Mouse (Mus musculus) stomach, embryonic 14.5 days (tissue): ENCODE data around the gene St3gal4. TPM values are rescaled to one million over a fixed set of nuclear protein-coding genes. Genes with fewer than 3 reads are reported as not detected.

Experiments used
- ATAC-seq: fragments of 200-750 bp; cut with Nextera tagmentation; 2 replicates; pipeline ENCODE4 v1.8.0; 2017; ENCODE audit warnings: low read depth, moderate TSS enrichment; ENCODE audit not compliant: insufficient number of reproducible peaks, insufficient read depth, low FRiP score
- H3K27ac ChIP-seq: fragments of 300-500 bp; sonication (generic); 2 replicates; pipeline ENCODE4 v1.5.1; 2014; ENCODE audit warnings: mild to moderate bottlenecking, low read length, moderate library complexity, mixed read lengths
- H3K27me3 ChIP-seq: fragments of 300-500 bp; sonication (generic); 2 replicates; pipeline ENCODE4 v1.6.1; 2014; ENCODE audit warnings: low read length, control low read depth, mixed read lengths; ENCODE audit not compliant: control insufficient read depth, insufficient read depth
- H3K36me3 ChIP-seq: fragments of 300-500 bp; sonication (generic); 2 replicates; pipeline ENCODE4 v1.6.1; 2014; ENCODE audit warnings: mild to moderate bottlenecking, control low read depth, low read length, moderate library complexity, mixed read lengths; ENCODE audit not compliant: control insufficient read depth, insufficient read depth
- H3K4me1 ChIP-seq: fragments of 300-500 bp; sonication (generic); 2 replicates; pipeline ENCODE4 v1.6.1; 2014; ENCODE audit warnings: low read length, control low read depth, mixed read lengths; ENCODE audit not compliant: control insufficient read depth, insufficient read depth
- H3K4me2 ChIP-seq: fragments of 300-500 bp; sonication (generic); replicated peaks from 2 replicates; pipeline ENCODE4 v1.6.1; 2014; ENCODE audit warnings: low read depth, low read length, control low read depth
- H3K4me3 ChIP-seq: fragments of 300-500 bp; sonication (generic); 2 replicates; pipeline ENCODE4 v1.5.1; 2014; ENCODE audit warnings: low read depth, low read length, control low read depth
- H3K9ac ChIP-seq: fragments of 300-500 bp; sonication (generic); replicated peaks from 2 replicates; pipeline ENCODE4 v1.6.1; 2014; ENCODE audit warnings: low read depth, mild to moderate bottlenecking, control low read depth, low read length, moderate library complexity, mixed read lengths
- H3K9me3 ChIP-seq: fragments of 300-500 bp; sonication (generic); 2 replicates; pipeline ENCODE4 v1.6.1; 2016; ENCODE audit warnings: low read depth, low read length, control low read depth; ENCODE audit not compliant: control insufficient read depth
- WGBS: fragments of 180-500 bp; shearing (Covaris S2); extraction: QIAGEN DNeasy Blood & Tissue Kit; methylation state at CpG from one replicate; pipeline ENCODE4 v1.1.7; 2014; 5-methylcytosine and 5-hydroxymethylcytosine counted together
- polyA plus RNA-seq: library from polyadenylated mRNA; unstranded; fragments of >200 nt; fragmentation: Nextera tagmentation; extraction: Ambion mirVana; gene quantifications from 2 replicates; pipeline ENCODE4 v1.2.1, GENCODE M21; 2014

The St3gal4 gene
- polyA plus RNA-seq, 1 experiment from 2014 or later: 24.4 TPM

DNA sequence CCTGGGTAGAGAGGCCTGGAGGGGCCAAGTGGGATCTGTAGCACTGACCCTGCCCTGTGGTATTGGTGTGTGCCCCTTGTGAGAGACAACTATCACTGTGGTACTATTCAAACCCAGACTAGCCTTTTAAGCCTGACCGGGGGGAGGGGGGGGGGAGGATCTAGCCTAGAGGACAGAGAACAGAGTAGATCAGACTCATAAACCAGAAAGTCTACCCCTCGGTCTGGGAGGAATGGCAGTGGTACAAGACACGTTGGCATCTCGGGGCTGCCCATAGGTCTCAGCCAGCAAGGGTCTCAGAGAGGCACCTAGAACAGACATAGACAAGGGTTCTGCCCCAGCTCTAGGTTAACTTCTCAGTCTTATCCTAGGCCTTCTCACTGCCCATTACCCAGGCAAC lies 3.3 kb downstream of the St3gal4 start:
- Histone ChIP-seq H3K4me3 (peak overlapping the region; percentile 75), H3K27ac (no peak overlapping the region), H3K27me3 (no peaks in the 10 kb centered on the region), H3K4me1 (peaks cover 27% of the 10 kb centered on the region; the same call in 1 of the 2 replicates), H3K9me3 (no peaks in the 10 kb centered on the region), H3K4me2 (peak overlapping the region; percentile 76), H3K9ac (peak overlapping the region; percentile 78; the same call in 1 of the 2 replicates), H3K36me3 (no peaks in the 10 kb centered on the region)
- ATAC-seq: no peak
- 40% methylated on average over 4 of the region's 4 CpGs for WGBS

DNA sequence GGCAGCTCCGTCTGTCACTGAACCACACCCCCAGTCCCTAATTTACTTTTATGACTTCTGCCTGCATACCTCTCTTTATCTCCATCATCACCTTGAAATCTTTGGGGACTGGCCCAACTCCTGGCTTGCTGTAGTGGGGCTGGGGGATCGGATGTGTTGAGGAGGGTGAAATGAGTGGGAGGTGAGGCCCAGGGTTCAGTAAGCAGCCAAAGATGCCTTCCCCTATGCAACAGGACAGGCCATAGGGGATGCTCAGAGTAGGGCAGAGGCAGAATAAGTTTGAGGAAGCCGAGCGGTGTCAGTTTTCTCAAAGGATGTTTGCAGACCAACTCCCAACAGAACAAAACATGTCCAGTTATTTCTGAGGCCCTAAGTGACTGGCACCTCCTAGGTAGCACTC lies 3.8 kb downstream of the St3gal4 start:
- H3K27ac ChIP-seq: no peak overlapping the region
- H3K9me3 ChIP-seq: no peaks in the 10 kb centered on the region
- no peaks in the 10 kb centered on the region for H3K27me3 ChIP-seq
- H3K9ac ChIP-seq: peak overlapping the region; percentile 78; the same call in 1 of the 2 replicates
- H3K36me3 ChIP-seq: no peaks in the 10 kb centered on the region
- H3K4me3 ChIP-seq: peak overlapping the region; percentile 75
- ATAC-seq: no peak
- 51% methylated on average over 3 of the region's 4 CpGs for WGBS
- H3K4me2 ChIP-seq: peak overlapping the region; percentile 76
- H3K4me1 ChIP-seq: peaks cover 31% of the 10 kb centered on the region; the same call in 1 of the 2 replicates

DNA sequence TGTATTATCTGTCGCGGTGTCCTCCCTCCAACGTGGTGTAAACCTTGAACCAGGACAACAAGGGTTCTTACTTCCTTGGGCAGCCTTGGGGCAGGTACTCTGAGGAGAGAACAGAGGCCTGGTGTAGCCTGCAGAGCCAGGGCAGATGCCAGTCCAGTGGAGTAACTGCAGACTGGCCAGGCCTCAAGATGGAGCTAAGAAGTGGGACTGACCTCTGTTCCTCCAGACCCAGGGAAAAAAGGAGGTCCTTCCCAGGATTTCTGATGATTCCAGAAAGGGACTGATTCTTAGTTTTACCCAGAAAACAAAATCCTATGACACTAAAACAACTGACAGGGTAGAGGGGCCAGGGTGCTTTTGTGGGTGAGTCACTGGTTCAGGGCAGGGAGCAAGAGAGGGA lies 4.8 kb downstream of the St3gal4 start:
- Histone ChIP-seq H3K27ac (no peak overlapping the region), H3K4me3 (no peak overlapping the region), H3K4me1 (peaks cover 40% of the 10 kb centered on the region; the same call in 1 of the 2 replicates), H3K9ac (no peak overlapping the region), H3K36me3 (no peaks in the 10 kb centered on the region), H3K9me3 (no peaks in the 10 kb centered on the region), H3K27me3 (no peaks in the 10 kb centered on the region), H3K4me2 (no peak overlapping the region)
- ATAC-seq: no peak
- 82% methylated on average over 3 of the region's 3 CpGs for WGBS

DNA sequence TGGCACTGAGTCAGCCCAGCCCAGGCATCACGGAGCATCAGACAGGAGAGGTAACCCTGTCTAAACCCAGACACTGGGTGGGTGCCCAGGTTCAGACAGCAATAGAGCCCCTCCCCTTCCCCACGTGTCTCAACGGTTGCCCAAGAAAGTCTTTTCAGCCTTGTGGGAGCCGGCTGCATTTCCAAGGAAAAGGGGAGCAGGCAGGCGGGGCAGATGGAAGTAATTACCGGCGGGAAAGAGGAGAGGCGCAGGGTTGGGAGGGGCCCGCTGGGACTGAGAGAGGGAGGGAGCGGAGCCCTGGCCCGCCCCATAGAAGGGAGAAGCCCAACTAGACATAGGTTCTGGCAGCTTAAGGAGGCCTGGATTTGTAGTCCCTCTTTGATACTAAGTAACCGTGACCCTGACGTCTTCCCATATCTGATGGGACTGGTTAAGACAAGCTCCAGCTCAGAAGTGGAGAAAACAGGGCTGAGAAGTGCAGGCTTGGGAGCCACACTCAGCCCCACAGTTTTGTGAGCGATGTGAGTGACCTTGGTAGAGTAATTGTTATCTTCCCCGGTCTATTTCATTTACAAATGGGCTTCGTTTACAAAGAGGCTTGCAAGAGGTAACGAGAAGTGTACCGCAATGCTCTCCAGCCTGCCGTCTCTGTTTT lies 7.0 kb downstream of the St3gal4 start:
- no peak for ATAC-seq
- H3K9me3 ChIP-seq: no peaks in the 10 kb centered on the region
- H3K4me3 ChIP-seq: no peak overlapping the region
- no peak overlapping the region; the same call in 1 of the 2 replicates for H3K9ac ChIP-seq
- H3K36me3 ChIP-seq: no peaks in the 10 kb centered on the region
- H3K27me3 ChIP-seq: no peaks in the 10 kb centered on the region
- peak overlapping the region; percentile 33; the same call in 1 of the 2 replicates for H3K27ac ChIP-seq
- peaks cover 49% of the 10 kb centered on the region; the same call in 1 of the 2 replicates for H3K4me1 ChIP-seq
- peak overlapping the region; percentile 18 for H3K4me2 ChIP-seq
- 25% methylated on average over 19 of the region's 19 CpGs for WGBS

DNA sequence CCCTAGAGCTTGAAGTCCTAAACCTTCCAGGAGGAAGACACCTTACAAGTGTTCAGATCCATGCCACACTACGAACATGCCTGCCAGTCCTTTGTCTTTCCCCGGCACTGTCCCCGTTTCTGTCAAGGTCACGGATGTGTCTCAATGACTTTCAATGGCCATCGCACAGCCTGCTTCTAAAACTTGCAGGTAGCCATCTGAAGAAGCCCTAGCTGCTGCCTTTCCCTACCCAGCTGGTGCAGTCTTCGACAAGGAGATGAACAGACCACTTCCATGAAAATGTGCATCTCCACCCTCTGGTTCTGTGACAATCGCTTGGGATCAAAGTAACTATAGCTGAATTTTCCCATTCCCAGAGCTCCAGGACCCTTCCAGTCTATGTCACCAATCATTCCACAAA lies 7.6 kb downstream of the St3gal4 start:
- Histone ChIP-seq H3K36me3 (no peaks in the 10 kb centered on the region), H3K4me1 (peaks cover 50% of the 10 kb centered on the region), H3K9me3 (no peaks in the 10 kb centered on the region), H3K4me3 (no peak overlapping the region), H3K4me2 (peak overlapping the region; percentile 18; the same call in 1 of the 2 replicates), H3K27me3 (no peaks in the 10 kb centered on the region), H3K9ac (no peak overlapping the region; the same call in 1 of the 2 replicates), H3K27ac (no peak overlapping the region)
- no peak for ATAC-seq
- 82% methylated on average over 7 of the region's 7 CpGs for WGBS

DNA sequence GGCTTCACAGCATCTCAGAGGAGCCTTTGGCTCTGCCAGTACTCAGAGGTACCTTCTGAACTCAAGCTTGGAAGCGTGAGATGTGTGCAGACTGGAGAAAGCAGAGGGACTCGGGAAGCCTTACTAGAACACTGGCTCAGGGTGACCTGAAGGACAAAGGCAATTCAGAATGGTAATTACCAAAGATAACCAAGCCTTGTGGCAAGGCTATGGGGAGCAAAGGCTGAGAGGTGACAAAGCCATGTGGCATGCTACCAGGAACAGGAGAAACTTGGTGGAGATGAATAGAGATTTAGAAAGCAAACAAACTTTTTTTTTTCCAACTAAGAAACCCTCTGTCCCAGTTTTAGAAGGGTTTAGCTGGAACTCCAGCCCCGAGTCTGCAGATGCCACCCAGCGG lies 8.5 kb downstream of the St3gal4 start:
- 66% methylated on average over 4 of the region's 4 CpGs for WGBS
- ATAC-seq: no peak
- Histone ChIP-seq H3K4me3 (no peak overlapping the region), H3K36me3 (no peaks in the 10 kb centered on the region), H3K4me1 (peaks cover 53% of the 10 kb centered on the region), H3K27ac (no peak overlapping the region), H3K27me3 (no peaks in the 10 kb centered on the region), H3K4me2 (no peak overlapping the region), H3K9me3 (no peaks in the 10 kb centered on the region), H3K9ac (no peak overlapping the region)

DNA sequence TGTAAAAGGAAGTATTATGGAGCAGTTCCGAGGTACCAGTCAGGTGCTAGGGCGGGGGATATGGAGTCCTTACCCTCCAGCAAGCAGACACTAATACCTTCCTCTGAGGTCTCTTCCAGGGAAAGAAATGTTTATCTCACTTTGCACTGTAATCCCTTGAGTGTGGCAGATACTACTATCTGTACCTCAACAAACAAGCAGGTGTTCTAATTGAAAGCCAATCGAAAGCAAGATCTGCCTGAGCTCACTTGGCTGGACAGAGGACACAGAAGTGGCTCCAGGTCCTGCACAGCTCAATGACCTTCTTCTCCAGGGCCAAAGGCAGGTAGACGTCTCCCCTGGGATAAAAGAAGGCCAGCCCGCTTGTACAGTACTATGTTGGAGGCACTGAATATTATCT lies 9.0 kb downstream of the St3gal4 start:
- ATAC-seq: no peak
- Histone ChIP-seq H3K9ac (no peak overlapping the region), H3K4me2 (no peak overlapping the region), H3K36me3 (no peaks in the 10 kb centered on the region), H3K27ac (no peak overlapping the region), H3K9me3 (no peaks in the 10 kb centered on the region), H3K27me3 (no peaks in the 10 kb centered on the region), H3K4me1 (peaks cover 51% of the 10 kb centered on the region), H3K4me3 (no peak overlapping the region)
- 75% methylated on average over 5 of the region's 5 CpGs for WGBS

DNA sequence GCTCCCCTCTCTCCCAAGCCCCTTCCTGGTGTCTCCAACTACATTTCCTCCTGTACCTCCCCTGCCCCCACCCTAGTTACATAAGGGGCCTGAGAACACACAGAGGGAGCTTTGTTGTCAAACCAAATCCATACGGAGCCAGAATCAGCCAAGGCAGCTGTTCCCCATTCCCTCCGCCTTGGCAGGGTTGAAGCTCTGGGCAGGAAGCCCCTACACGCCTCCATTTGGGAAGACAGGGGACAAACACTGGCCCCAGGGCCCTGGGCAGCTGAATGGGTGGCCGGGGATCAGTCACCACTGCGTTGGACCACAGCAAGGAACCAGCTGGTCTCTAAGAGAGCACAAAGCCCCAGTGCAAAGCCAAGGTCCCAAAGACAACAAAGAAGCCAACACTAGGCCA lies 10.2 kb downstream of the St3gal4 start:
- peaks cover 46% of the 10 kb centered on the region for H3K4me1 ChIP-seq
- no peak overlapping the region for H3K4me3 ChIP-seq
- H3K9ac ChIP-seq: no peak overlapping the region
- H3K27ac ChIP-seq: peak overlapping the region; percentile 55; the same call in 1 of the 2 replicates
- no peaks in the 10 kb centered on the region for H3K27me3 ChIP-seq
- H3K4me2 ChIP-seq: no peak overlapping the region
- no peaks in the 10 kb centered on the region for H3K36me3 ChIP-seq
- no peaks in the 10 kb centered on the region for H3K9me3 ChIP-seq
- no peak for ATAC-seq
- WGBS: 47% methylated on average over 5 of the region's 5 CpGs

DNA sequence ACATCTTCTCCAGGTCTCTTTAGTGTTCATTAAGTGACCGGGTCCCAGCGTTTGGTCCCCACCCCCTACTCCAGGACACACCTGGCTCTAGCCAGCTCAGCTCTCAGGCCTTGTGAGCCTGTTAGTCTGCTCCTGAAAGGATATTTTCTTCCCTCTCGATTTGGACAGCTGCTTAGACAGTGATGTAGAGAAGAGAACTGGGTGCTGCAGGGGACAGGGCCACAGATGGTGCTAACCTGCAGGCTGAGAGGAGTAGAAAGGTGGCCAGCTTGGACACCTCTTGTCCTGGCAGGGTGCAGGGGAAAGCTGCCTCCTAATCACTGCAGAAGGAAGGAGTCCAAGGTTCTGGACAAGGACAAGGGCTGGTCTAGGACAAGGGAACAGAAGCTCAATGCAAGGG lies 11.0 kb downstream of the St3gal4 start:
- peaks cover 46% of the 10 kb centered on the region for H3K4me1 ChIP-seq
- no peak for ATAC-seq
- 77% methylated on average over 3 of the region's 3 CpGs for WGBS

More for the DNA sequence above, 11.0 kb downstream of the St3gal4 start:
- Histone ChIP-seq H3K27me3 (no peaks in the 10 kb centered on the region), H3K4me3 (no peak overlapping the region), H3K4me2 (no peak overlapping the region), H3K9me3 (no peaks in the 10 kb centered on the region), H3K36me3 (no peaks in the 10 kb centered on the region), H3K9ac (no peak overlapping the region), H3K27ac (no peak overlapping the region)
